Mouse (Mus musculus): ENCODE data around the gene Hes2.

DNA sequence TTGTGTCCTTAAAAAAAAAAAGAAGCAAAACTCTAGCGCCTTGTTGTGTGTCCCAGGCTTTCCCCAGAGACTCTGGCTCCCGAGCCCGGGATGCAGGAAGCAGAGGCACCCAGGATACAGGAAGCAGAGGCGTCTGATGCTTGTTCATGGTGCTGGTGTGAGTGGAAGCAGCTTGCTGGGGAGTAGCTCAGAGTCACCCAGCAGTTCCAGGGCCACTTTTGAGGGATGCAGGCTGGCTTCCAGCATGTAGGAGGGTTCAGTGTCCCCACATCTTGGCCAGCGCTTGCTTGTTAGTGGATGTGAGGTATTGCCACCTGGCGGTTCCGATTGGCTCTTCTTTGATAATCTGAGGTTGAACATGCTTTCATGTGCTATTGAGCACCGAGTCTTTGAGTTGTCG, 28.5 kb downstream of the Hes2 start:
- TF ChIP-seq CTCF (IDR thresholded peaks at IDR 0.05; ENCODE audit: low read depth), result no peak
- TF ChIP-seq EP300 (IDR thresholded peaks at IDR 0.05; ENCODE audit: low read depth), result no peak
